Mouse (Mus musculus): ENCODE results near the gene Tmem221. TPM values are rescaled to one million over a fixed set of nuclear protein-coding genes. Genes with fewer than 3 reads are reported as not detected.

Gene Tmem221
- total RNA-seq (2014; fragmentation: Nextera tagmentation) = not detected in 2 replicates
- not detected in 2 replicates for total RNA-seq (2017)

- 0 out of 2 replicates have a peak, but pooled peaks have one; percentile 1 for ATAC-seq (replicated peaks; ENCODE audit: low FRiP score, low TSS enrichment, poor library complexity, severe bottlenecking)
Observed at GRCm38 (mm10) chr8:71558071-71558957, at the start of gene Tmem221. Tmem221 (minus strand) TSS chr8:71558871.

DNA sequence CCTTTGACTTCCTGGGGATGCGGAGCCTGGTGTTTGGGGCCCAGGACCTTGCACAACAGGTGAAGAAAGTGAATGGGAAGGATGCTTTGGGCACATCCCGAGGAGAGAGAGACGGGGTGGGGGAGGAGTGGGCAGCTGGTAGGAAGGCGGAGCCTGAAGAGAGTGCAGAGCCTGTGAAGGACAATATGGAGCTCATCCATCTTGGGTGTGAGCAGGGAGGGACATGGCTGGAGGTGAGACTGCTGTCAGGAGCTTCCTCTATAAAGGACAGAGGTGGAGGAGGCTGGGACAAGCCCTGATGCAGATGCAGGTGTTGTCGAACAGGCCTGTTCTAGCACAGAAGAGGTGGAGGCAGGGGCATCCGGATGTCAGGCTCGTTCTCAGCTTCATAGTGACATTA, 45.4 kb upstream of the Tmem221 start:
- no peak for ATAC-seq (replicated peaks; ENCODE audit: low FRiP score, low TSS enrichment, poor library complexity, severe bottlenecking)

- 0 out of 2 replicates have a peak, but pooled peaks have one; percentile 23 for ATAC-seq (replicated peaks; ENCODE audit: low FRiP score, low TSS enrichment, poor library complexity, severe bottlenecking)
Observed at GRCm38 (mm10) chr8:71602666-71603334, 44.1 kb upstream of the Tmem221 start.

GRCm38 (mm10) chr8:71601939-71602665, 43.4 kb upstream of the Tmem221 start:
- 0 out of 2 replicates have a peak, but pooled peaks have one; percentile 18 for ATAC-seq (replicated peaks; ENCODE audit: low FRiP score, low TSS enrichment, poor library complexity, severe bottlenecking)

DNA sequence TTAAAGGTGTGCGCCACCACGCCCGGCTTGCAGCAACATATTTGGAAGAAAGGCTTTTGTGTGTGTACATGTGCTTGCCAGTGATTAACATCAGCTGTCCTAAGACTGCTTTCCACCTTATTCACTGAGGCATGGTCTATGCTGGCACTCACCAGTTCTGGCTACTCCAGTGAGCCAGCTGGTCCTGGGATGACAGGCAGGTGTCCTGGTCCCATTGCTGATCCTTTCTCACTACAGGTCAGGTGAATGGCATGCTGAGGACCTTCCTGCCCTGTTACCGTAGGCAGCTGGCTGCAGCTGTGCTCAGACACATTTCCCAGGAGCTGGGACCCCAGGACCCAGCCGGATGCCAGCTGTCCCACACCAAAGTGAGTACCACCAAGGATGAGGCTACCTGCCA, 40.2 kb upstream of the Tmem221 start:
- ATAC-seq (replicated peaks; ENCODE audit: low FRiP score, low TSS enrichment, poor library complexity, severe bottlenecking) = no peak

- no peak for ATAC-seq (replicated peaks; ENCODE audit: low FRiP score, low TSS enrichment, poor library complexity, severe bottlenecking)
Observed at GRCm38 (mm10) chr8:71598375-71598774, 39.7 kb upstream of the Tmem221 start.

DNA sequence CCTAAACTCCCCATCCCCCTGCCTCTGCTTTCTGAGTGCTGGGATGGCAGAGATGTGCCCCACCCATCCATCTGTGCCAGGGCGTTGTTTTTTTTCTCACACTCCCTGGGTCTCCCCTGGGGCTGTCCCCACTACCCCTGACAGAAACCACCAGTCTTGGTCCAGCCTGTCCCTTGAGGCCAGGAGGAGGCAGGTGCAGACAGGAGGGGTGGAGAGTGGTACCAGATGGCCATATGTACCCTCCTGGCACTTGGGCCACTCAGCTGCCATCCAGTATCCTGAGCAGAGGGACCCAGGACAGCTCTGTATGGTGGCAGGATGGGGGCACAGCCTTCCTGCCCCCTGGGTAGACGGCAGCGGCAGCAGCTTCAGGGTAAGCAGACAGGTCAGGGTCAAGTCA, 38.8 kb upstream of the Tmem221 start, which contains the start of gene Fam129c:
Gene Fam129c (plus strand): TSS at position 198 of the 400 bp plus-strand sequence.
- ATAC-seq (replicated peaks; ENCODE audit: low FRiP score, low TSS enrichment, poor library complexity, severe bottlenecking) = no peak

DNA sequence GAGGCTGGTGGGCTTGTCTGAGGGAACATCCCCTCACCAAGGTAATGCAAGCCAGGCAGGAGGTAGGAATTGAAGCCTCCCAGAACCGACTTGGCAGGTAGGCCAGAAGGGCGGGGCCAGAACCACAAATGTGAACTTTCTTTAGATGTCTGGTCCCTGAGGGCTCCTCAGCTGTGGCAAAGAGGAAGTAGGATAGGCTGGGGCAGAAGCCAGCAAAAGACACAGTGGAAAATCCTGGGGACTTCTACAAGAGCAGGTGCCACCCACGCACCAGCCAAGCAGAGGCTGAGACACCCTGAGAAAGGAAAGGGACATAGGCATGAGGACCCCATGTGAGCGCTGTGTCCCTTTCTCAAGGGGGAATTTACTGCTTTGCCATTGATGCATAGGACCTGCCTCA, 38.1 kb upstream of the Tmem221 start:
- no peak for ATAC-seq (replicated peaks; ENCODE audit: low FRiP score, low TSS enrichment, poor library complexity, severe bottlenecking)

DNA sequence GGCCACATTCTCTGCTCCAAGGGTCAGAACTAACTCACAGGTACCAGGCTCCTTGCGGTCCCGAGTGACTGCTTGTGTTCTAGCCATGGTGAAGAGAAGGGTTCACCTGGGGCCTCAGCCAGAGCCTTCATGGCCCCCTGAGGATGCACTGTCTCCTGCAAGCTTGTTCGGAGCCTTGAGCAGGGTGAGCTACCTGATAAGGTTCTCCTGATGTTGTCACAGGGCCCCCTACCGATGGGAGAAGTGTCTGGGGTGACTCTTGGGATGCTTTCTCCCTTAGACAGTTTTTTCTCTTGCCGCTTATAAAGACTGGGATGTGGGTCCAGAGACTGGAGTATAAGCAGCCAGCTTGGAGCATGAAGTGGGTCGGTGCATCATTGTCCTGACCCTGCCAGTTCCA, 37.7 kb upstream of the Tmem221 start:
- ATAC-seq (replicated peaks; ENCODE audit: low FRiP score, low TSS enrichment, poor library complexity, severe bottlenecking) = no peak

DNA sequence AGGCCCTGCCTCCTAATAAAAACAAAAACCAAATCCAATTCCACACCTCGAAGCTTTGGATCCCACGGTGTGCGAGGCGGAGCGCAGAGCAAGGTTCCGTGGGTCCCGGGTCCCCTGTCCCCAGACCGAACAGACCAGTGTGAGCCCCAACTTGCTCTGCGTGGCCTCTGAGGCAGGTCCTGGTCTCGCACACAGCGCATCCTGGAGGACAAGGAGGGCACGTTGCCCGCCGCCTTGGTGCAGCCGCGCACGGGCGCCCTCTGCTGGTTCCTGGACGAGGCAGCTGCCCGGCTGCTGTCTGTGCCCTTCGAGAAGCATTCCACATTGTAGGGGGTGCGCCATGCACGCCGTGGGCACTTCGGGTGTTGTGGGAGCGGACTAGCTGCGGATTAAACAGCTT, 37.2 kb upstream of the Tmem221 start:
- ATAC-seq (replicated peaks; ENCODE audit: low FRiP score, low TSS enrichment, poor library complexity, severe bottlenecking) = peak; percentile 50

DNA sequence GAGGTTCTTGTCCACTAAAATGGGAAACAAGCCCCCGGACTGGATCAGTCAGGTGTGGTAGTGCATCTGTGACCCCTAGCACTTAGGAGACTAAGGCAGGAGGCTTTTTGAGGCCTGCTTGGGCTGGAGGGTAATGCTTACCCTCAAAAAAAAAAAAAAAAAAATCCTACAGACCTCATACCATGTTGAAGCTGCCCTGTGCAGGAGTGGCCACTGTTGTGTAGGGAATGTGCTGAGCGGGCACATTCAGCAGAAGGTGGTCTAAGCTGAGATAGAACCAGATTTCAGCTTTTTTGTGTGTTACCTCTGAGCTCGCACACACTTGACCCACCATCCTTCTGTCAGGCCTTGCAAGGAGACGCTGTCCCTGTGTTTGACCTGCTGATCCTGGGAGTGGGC, 35.7 kb upstream of the Tmem221 start:
- ATAC-seq (replicated peaks; ENCODE audit: low FRiP score, low TSS enrichment, poor library complexity, severe bottlenecking) = no peak

- no peak for ATAC-seq (replicated peaks; ENCODE audit: low FRiP score, low TSS enrichment, poor library complexity, severe bottlenecking)
Observed at GRCm38 (mm10) chr8:71593556-71594323, 35.1 kb upstream of the Tmem221 start.

GRCm38 (mm10) chr8:71592374-71593170, 33.9 kb upstream of the Tmem221 start:
- ATAC-seq (replicated peaks; ENCODE audit: low FRiP score, low TSS enrichment, poor library complexity, severe bottlenecking) = no peak

DNA sequence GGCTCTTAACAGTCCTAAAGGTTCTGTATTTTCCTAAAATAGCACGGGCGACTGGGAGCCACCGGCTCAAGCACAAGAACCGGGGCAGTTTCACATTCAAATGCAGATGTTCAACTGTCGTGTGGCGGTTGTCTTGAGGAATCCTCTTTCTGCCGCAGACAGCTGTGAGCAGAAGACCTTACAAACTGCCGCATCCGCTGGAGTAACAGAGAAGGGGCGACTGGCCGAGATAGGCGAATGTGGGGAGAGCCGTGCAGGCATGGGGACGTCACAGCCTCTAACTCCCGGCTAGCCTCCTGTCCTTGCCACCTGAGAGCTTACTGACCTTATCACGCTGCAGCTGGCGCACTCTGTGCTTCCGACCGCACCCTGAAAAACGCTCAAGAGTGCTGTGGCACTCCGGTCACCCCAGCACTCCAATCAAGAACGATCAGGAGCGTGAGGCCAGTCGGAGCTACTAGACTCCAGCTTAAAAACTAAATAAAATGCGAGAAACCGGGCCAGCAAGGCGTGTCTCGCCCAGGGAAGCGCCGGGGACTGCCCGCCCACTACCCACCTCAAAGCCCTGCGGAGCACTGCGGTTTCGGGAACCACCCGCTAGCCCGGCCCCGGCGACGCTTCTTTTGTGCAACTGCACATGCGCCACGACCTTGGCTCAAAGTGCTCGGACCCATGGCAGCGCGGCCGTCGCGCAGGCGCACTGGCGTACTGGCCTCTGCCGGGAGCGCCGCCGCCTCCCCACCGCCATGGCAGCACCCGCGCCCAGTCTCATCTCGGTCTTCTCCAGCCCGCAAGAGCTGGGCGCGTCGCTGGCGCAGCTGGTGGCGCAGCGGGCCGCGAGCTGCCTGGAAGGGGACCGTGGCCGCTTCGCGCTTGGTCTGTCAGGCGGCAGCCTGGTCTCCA, 33.1 kb upstream of the Tmem221 start, which contains the start of gene Pgls:
Gene Pgls (plus strand): TSS at position 706 of the 903 bp plus-strand sequence.
- ATAC-seq (replicated peaks; ENCODE audit: low FRiP score, low TSS enrichment, poor library complexity, severe bottlenecking) = peak; percentile 87

DNA sequence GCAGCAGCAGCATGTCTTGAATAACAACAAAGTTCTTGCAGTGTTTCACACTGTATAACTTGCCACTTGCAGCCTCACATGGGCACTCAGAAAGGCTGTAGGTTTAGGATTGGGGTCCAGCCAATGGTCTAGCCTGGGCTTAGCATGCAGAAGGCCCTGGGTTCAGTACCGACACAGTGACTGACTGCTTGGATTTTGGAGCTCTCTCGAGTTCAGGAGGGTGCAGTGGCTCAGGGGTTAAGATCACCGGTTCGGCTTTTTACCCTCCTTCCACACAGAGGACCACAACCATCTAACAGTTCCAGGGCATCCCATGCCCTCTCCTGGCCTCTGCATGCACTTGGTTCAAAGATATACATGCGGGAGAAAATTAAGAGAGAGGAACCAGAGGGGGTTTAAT, 32.3 kb upstream of the Tmem221 start:
- ATAC-seq (replicated peaks; ENCODE audit: low FRiP score, low TSS enrichment, poor library complexity, severe bottlenecking) = no peak

DNA sequence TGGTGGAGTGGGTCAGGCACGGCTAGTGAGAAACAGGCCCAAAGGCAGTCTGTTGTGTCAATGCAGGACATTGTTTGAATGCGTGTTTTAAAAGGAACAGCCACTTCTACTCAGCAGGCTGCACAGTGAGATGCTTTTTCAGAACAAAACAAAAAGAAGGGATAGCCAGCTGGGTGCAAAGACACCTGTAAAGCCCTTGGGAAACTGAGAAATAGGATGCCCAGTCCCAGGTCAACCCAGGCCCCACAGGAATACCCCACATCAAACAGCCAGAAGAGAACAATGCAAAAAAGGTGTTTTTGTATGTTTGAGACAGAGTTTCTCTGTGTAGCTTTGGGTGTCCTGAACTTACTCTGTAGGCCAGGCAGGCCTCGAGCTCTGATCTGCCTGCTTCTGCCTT, 30.1 kb upstream of the Tmem221 start:
- ATAC-seq (replicated peaks; ENCODE audit: low FRiP score, low TSS enrichment, poor library complexity, severe bottlenecking) = no peak

DNA sequence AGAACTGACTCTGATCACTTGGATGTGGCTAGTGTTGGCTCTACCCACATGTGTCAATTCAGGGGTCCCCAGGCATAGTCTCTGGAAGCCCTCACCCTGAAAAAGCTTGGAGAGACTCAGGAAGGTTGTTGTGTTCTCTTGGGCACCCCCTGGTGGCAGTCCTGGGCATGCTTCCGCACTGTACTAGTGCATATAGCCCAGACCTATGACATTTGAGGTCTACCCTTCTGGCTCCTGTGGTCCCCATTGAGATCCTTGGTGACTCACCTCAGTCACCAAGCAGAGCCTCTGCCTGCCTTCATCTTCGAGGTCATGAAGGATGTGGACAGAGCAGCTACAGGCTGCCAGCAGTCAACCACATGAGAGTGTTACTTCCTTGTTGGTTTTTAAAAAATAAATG, 28.2 kb upstream of the Tmem221 start:
- ATAC-seq (replicated peaks; ENCODE audit: low FRiP score, low TSS enrichment, poor library complexity, severe bottlenecking) = no peak

All from megakaryocyte-erythroid progenitor cell, adult 5-6 weeks (primary cell).